Mouse (Mus musculus) embryonic fibroblast, embryonic 13.5 days (primary cell): ENCODE measurements around the gene Aph1c. TPM values are rescaled to one million over a fixed set of nuclear protein-coding genes. Genes with fewer than 3 reads are reported as not detected.
"Not testable (repeated sequence)": the region's sequence is repeated elsewhere in the genome, so short reads cannot be mapped to it uniquely, and the experiment has no call there.

ENCODE experiments used
- H3K27ac ChIP-seq: 2 replicates; pipeline ENCODE4 v1.5.1; 2012; ENCODE audit warnings: low read length, control low read depth, inconsistent platforms; ENCODE audit not compliant: insufficient read depth
- H3K4me1 ChIP-seq: 2 replicates; pipeline ENCODE4 v1.6.1; 2011; ENCODE audit warnings: low read length; ENCODE audit not compliant: control insufficient read depth, insufficient read depth
- H3K4me3 ChIP-seq: 2 replicates; pipeline ENCODE4 v1.5.1; 2011; ENCODE audit warnings: mild to moderate bottlenecking, control low read depth, low read length; ENCODE audit not compliant: insufficient read depth
- CTCF ChIP-seq: IDR thresholded peaks from 2 replicates; pipeline ENCODE4 v1.5.1; 2011; ENCODE audit warnings: mild to moderate bottlenecking, control low read depth, low read length, moderate library complexity, borderline replicate concordance; ENCODE audit not compliant: insufficient read depth
- POLR2A ChIP-seq: IDR thresholded peaks from 2 replicates; pipeline ENCODE4 v1.6.1; 2011; ENCODE audit warnings: low read depth, mild to moderate bottlenecking, control low read depth, low read length, moderate library complexity
- polyA plus RNA-seq: library from polyadenylated mRNA; stranded (reverse); fragments of >200 nt; gene quantifications from 2 replicates; pipeline ENCODE4 v1.2.4, GENCODE M21; 2011; ENCODE audit warnings: low read depth; ENCODE audit not compliant: missing spikeins, insufficient read length

The Aph1c gene
- polyA plus RNA-seq, 1 experiment, result 4.9 TPM

GRCm38 (mm10) chr9:66835097-66835480 is 563 bp upstream of the Aph1c start:
- no peaks in the 10 kb centered on the region for H3K4me1 ChIP-seq
- H3K4me3 ChIP-seq, result peak overlapping the region; percentile 53
- H3K27ac ChIP-seq, result no peak overlapping the region
- TF ChIP-seq CTCF, result no peak
- no peak for TF ChIP-seq POLR2A

GRCm38 (mm10) chr9:66833851-66834250 is 675 bp downstream of the Aph1c start:
- Histone ChIP-seq H3K27ac (no peak overlapping the region), H3K4me3 (peak overlapping the region; percentile 69), H3K4me1 (no peaks in the 10 kb centered on the region)
- no peak for TF ChIP-seq POLR2A
- TF ChIP-seq CTCF, result no peak

GRCm38 (mm10) chr9:66832366-66832908 is 2.1 kb downstream of the Aph1c start:
- Histone ChIP-seq H3K27ac (no peak overlapping the region), H3K4me1 (no peaks in the 10 kb centered on the region), H3K4me3 (no peak overlapping the region)
- no peak for TF ChIP-seq CTCF
- no peak for TF ChIP-seq POLR2A

GRCm38 (mm10) chr9:66825990-66826389 is 8.5 kb downstream of the Aph1c start:
- Histone ChIP-seq H3K27ac (no peak overlapping the region), H3K4me3 (no peak overlapping the region), H3K4me1 (0 out of 2 replicates have a peak, but pooled peaks cover under 1% of the 10 kb centered on the region)
- TF ChIP-seq CTCF, result no peak
- no peak for TF ChIP-seq POLR2A

DNA sequence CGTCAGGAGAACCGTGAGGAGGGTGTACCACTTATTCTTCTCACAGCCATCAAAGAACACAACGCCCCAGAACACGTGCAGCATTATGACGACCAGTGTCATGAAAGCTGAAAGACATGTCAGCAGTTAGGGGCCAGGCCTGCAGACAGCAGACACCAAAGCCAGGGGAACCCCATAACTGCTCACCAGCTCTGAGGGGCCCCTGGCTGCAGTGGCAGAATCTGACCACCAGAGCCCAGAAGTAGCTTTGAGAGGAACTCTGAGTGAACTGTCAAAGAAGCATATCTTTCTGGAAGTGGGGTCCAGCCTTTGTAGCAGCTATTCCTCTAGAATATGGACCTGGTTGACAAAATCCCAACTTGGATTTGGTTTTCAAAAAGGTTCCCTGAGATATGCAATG is 12.3 kb downstream of the Aph1c start:
- not testable (repeated sequence) for H3K4me1 ChIP-seq, H3K4me3 ChIP-seq, H3K27ac ChIP-seq

GRCm38 (mm10) chr9:66820996-66821395 is 13.5 kb downstream of the Aph1c start:
- no peak for TF ChIP-seq POLR2A
- TF ChIP-seq CTCF, result no peak
- H3K4me1 ChIP-seq, result 0 out of 2 replicates have a peak, but pooled peaks cover 3% of the 10 kb centered on the region

DNA sequence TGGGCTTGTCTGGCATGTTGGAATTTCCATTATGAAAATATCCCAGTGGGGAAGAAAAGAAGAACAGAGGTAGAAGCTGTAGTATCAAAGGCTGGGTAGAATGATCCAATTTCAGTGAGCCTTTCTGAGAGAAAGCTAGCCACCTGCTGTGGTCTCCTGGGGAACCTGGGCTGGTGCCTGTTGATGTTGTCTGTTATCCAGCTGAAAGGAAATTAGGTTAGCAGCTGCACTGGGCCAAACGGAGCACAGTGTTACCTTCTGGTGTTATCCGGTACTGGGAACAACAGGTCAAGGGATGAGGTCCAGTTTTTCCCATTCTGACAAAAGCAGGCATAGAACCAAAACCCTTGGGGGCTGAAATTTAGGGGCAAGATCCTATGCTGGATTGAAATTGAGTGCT is 21.1 kb downstream of the Aph1c start:
- no peak overlapping the region for H3K4me3 ChIP-seq
- TF ChIP-seq POLR2A, result no peak
- TF ChIP-seq CTCF, result no peak
- peaks cover 2% of the 10 kb centered on the region; the same call in 1 of the 2 replicates for H3K4me1 ChIP-seq
- H3K27ac ChIP-seq, result no peak overlapping the region

More at GRCm38 (mm10) chr9:66820996-66821395, 13.5 kb downstream of the Aph1c start:
- no peak overlapping the region for H3K27ac ChIP-seq
- H3K4me3 ChIP-seq, result no peak overlapping the region

- H3K4me3 ChIP-seq, H3K4me1 ChIP-seq: not testable (repeated sequence)
- H3K27ac ChIP-seq, result peak overlapping the region; percentile 78; the same call in 1 of the 2 replicates
Measured at GRCm38 (mm10) chr9:66805951-66806350, 28.6 kb downstream of the Aph1c start.

- Histone ChIP-seq H3K27ac (no peak overlapping the region), H3K4me1 (peaks cover 7% of the 10 kb centered on the region)
- TF ChIP-seq CTCF (no peak), POLR2A (no peak)
Measured at GRCm38 (mm10) chr9:66801947-66802346, 32.6 kb downstream of the Aph1c start.

GRCm38 (mm10) chr9:66796739-66797138 is 37.8 kb downstream of the Aph1c start, which contains the start of gene Gm10647:
Gene Gm10647 (plus strand): TSS chr9:66797039.
- peak within 1 kb of the TSS; percentile 15 for H3K4me3 ChIP-seq
- peak within 1 kb of the TSS; percentile 20 for H3K27ac ChIP-seq
- 0 out of 2 replicates have a peak, but pooled peaks cover 2% of the 10 kb centered on the region for H3K4me1 ChIP-seq
- TF ChIP-seq CTCF, result no peak
- TF ChIP-seq POLR2A, result no peak

More at GRCm38 (mm10) chr9:66801947-66802346, 32.6 kb downstream of the Aph1c start:
- H3K4me3 ChIP-seq, result no peak overlapping the region
